Mouse (Mus musculus) liver, embryonic 14.5 days (tissue): ENCODE measurements around the gene Cebpb. TPM values are rescaled to one million over a fixed set of nuclear protein-coding genes. Genes with fewer than 3 reads are reported as not detected.

Experiments
- ATAC-seq: fragments of 200-750 bp; cut with Nextera tagmentation; 2 replicates; pipeline ENCODE4 v1.8.0; 2017; ENCODE audit warnings: moderate number of reproducible peaks, mild to moderate bottlenecking, moderate library complexity; ENCODE audit not compliant: insufficient read depth
- DNase-seq, 3 experiments: peaks; one replicate each; pipeline ENCODE4 v3.0.0-alpha.2; 2012 to 2013; ENCODE audit warnings: low read depth in 3 of 3, low spot score in 3 of 3
- H3K27ac ChIP-seq: fragments of 300-500 bp; sonication (generic); 2 replicates; pipeline ENCODE4 v1.5.1; 2014; ENCODE audit warnings: moderate library complexity, mild to moderate bottlenecking, control low read depth, inconsistent platforms
- H3K27me3 ChIP-seq: fragments of 300-500 bp; sonication (generic); 2 replicates; pipeline ENCODE4 v1.6.1; 2014; ENCODE audit warnings: mild to moderate bottlenecking, low read length, moderate library complexity; ENCODE audit not compliant: control insufficient read depth, insufficient read depth
- H3K36me3 ChIP-seq: fragments of 300-500 bp; sonication (generic); replicated peaks from 2 replicates; pipeline ENCODE4 v1.6.1; 2014; ENCODE audit warnings: low read depth; ENCODE audit not compliant: control insufficient read depth, insufficient read depth
- H3K4me1 ChIP-seq, 2 experiments: fragments of 200-500 bp in 1 of 2; fragments of 300-500 bp in 1 of 2; sonication (generic) in 1 of 2; replicated peaks; 2 replicates each; pipeline ENCODE4 v1.6.1; 2012 to 2014; ENCODE audit warnings: antibody characterized with exemption in 1 of 2, inconsistent platforms in 1 of 2, low read length in 1 of 2; ENCODE audit not compliant: control insufficient read depth in 2 of 2, insufficient read depth in 2 of 2
- H3K4me2 ChIP-seq: fragments of 300-500 bp; sonication (generic); 2 replicates; pipeline ENCODE4 v1.6.1; 2014; ENCODE audit warnings: low read depth, mild to moderate bottlenecking, control low read depth, moderate library complexity
- H3K4me3 ChIP-seq, 2 experiments: fragments of 200-500 bp in 1 of 2; fragments of 300-500 bp in 1 of 2; sonication (generic) in 1 of 2; 2 replicates each; pipeline ENCODE4 v1.5.1; 2012 to 2014; ENCODE audit warnings: low read depth in 2 of 2, low read length in 2 of 2, mild to moderate bottlenecking in 2 of 2, control low read depth in 1 of 2, inconsistent platforms in 1 of 2, moderate library complexity in 1 of 2; ENCODE audit not compliant: insufficient read depth in 1 of 2
- H3K9ac ChIP-seq: fragments of 300-500 bp; sonication (generic); replicated peaks from 2 replicates; pipeline ENCODE4 v1.6.1; 2014; ENCODE audit warnings: mild to moderate bottlenecking, control low read depth, moderate library complexity
- H3K9me3 ChIP-seq: fragments of 300-500 bp; sonication (generic); 2 replicates; pipeline ENCODE4 v1.6.1; 2016; ENCODE audit warnings: low read length, mixed read lengths; ENCODE audit not compliant: control insufficient read depth
- CTCF ChIP-seq: IDR thresholded peaks from 2 replicates; pipeline ENCODE4 v1.5.1; 2016; ENCODE audit warnings: antibody characterized with exemption, low read depth, control low read depth
- EP300 ChIP-seq: IDR thresholded peaks from 2 replicates; pipeline ENCODE4 v1.6.1; 2016; ENCODE audit warnings: antibody characterized with exemption, low read depth
- WGBS: fragments of 180-500 bp; shearing (Covaris S2); extraction: QIAGEN DNeasy Blood & Tissue Kit; methylation state at CpG from one replicate; pipeline ENCODE4 v1.1.7; 2014; ENCODE audit not compliant: insufficient replicate concordance; 5-methylcytosine and 5-hydroxymethylcytosine counted together
- microRNA-seq: library from miRNA; unstranded; fragments of <30 nt; microRNA quantifications from one replicate; pipeline ENCODE4, GENCODE M21; 2016
- polyA plus RNA-seq, 2 experiments: library from polyadenylated mRNA; depleted of rRNA in 1 of 2; stranded (reverse) in 1 of 2; unstranded in 1 of 2; fragments of >200 nt; fragmentation: Nextera tagmentation in 1 of 2; extraction: Ambion mirVana in 1 of 2; gene quantifications; 2 replicates each; pipeline versions ENCODE4 v1.2.1 to v1.2.3; 2012 to 2014

Cebpb gene
- polyA plus RNA-seq, 2 experiments, result 12.8 to 17.2 TPM

DNA sequence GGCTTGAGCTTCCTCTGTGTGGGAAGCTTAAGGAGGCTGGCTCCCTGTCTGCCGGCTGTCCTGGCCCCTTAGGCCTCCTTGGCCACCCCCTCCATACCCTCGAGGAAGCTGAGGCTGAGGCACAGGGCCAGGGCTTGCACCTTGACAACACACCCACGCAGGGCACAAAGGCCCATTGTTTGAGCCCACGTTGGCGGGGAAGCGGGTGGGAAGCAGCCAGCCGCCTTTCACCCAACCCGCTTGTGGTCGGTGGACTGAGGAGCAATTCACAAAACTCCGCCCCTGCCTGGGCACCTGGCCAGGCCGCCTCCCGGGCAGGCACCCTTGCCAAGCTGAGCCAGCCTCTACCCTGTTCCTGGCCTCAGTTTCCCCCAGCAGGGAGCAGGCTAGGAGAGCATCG is 38.4 kb downstream of the Cebpb start:
- Histone ChIP-seq H3K9ac (no peak overlapping the region), H3K27me3 (no peaks in the 10 kb centered on the region), H3K4me3 (no peak overlapping the region), H3K9me3 (no peaks in the 10 kb centered on the region), H3K27ac (no peak overlapping the region), H3K4me1 (no peaks in the 10 kb centered on the region), H3K4me2 (no peak overlapping the region), H3K36me3 (no peaks in the 10 kb centered on the region)
- DNase-seq (no peak), ATAC-seq (no peak)
- WGBS, result 56% methylated on average over 13 of the region's 13 CpGs
- TF ChIP-seq CTCF, result no peak
- TF ChIP-seq EP300, result no peak

DNA sequence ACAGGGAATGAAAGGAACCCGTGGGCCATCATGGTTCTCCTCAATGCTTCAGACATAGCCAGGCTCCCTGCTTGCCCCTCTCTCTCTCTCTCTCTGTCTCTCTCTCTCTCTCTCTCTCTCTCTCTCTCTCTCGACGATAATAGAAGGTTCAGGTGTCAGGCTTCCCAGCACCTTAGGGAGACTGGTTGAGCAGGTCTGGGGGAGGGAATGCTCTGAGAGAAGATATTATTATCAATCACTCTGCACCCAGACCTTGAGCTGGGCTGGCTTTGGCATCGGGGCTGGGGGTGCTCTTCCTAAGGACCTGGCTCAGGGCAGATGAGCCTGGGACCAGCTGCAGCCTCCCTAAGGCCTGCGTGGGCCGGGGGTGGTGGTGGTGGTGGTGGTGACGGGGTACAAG is 41.3 kb downstream of the Cebpb start:
- no peak overlapping the region for H3K4me2 ChIP-seq
- 52% methylated on average over 7 of the region's 7 CpGs for WGBS
- no peaks in the 10 kb centered on the region for H3K36me3 ChIP-seq
- H3K4me1 ChIP-seq, result no peaks in the 10 kb centered on the region
- no peak overlapping the region for H3K9ac ChIP-seq
- TF ChIP-seq EP300 (no peak), CTCF (no peak)
- no peak overlapping the region for H3K4me3 ChIP-seq
- DNase-seq, result no peak
- no peaks in the 10 kb centered on the region for H3K27me3 ChIP-seq
- H3K9me3 ChIP-seq, result no peaks in the 10 kb centered on the region
- no peak for ATAC-seq
- H3K27ac ChIP-seq, result no peak overlapping the region

GRCm38 (mm10) chr2:167731149-167731548 is 42.4 kb downstream of the Cebpb start:
- H3K4me2 ChIP-seq, result no peak overlapping the region
- DNase-seq, result no peak
- no peak for TF ChIP-seq CTCF
- no peak for TF ChIP-seq EP300
- whole genome bisulfite sequencing, result 59% methylated on average over 13 of the region's 13 CpGs
- H3K4me1 ChIP-seq, result no peaks in the 10 kb centered on the region
- no peaks in the 10 kb centered on the region for H3K9me3 ChIP-seq
- no peak overlapping the region for H3K4me3 ChIP-seq
- H3K27me3 ChIP-seq, result no peaks in the 10 kb centered on the region
- ATAC-seq, result no peak
- no peaks in the 10 kb centered on the region for H3K36me3 ChIP-seq
- H3K27ac ChIP-seq, result no peak overlapping the region
- no peak overlapping the region for H3K9ac ChIP-seq

DNA sequence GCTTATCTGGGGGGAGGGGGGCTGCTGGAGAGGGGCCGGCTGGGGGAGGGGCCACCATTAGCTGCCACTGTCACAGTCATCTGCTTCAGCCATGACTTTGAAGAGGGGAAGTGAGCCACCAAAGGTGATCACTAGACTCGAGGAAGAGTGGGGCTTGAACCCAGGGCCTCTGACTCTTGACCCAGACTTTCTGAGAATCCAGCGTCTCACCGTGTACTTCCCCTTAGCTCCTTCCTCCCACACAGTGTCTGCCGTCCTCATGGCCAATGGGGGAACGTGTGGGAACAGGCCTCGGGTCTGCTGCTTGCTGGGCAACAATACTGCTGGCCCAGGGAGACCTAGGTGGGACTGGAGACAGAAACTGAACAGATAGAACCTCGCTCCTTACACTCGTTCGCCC is 46.1 kb downstream of the Cebpb start:
- DNase-seq (no peak), ATAC-seq (no peak)
- WGBS, result 26% methylated on average over 10 of the region's 10 CpGs
- Histone ChIP-seq H3K4me2 (no peak overlapping the region), H3K4me1 (no peaks in the 10 kb centered on the region), H3K27ac (no peak overlapping the region), H3K9ac (no peak overlapping the region), H3K27me3 (no peaks in the 10 kb centered on the region), H3K9me3 (no peaks in the 10 kb centered on the region), H3K36me3 (no peaks in the 10 kb centered on the region), H3K4me3 (no peak overlapping the region)
- TF ChIP-seq CTCF, result no peak
- no peak for TF ChIP-seq EP300

- Histone ChIP-seq H3K9me3 (no peaks in the 10 kb centered on the region), H3K27me3 (no peaks in the 10 kb centered on the region), H3K4me3 (no peak overlapping the region), H3K27ac (no peak overlapping the region), H3K36me3 (no peaks in the 10 kb centered on the region), H3K4me2 (no peak overlapping the region), H3K9ac (no peak overlapping the region), H3K4me1 (no peaks in the 10 kb centered on the region)
- WGBS, result 46% methylated on average over 6 of the region's 6 CpGs
- ATAC-seq (no peak), DNase-seq (no peak)
- TF ChIP-seq CTCF, result no peak
- TF ChIP-seq EP300, result no peak
Measured at GRCm38 (mm10) chr2:167739030-167739429, 50.3 kb downstream of the Cebpb start.

Small RNAs within 50 kb of the gene (microRNA-seq; reads per million reads assigned to microRNA genes)
- gene Gm22355, result not detected

Other genes with a start within 250 kb of the Cebpb start
- 21.7 and 23.9 TPM in 2 replicates for gene Rnf114, start 196.3 kb upstream of the Cebpb start, polyA plus RNA-seq (2012; rRNA removed)
- gene Rnf114, start 196.3 kb upstream of the Cebpb start, polyA plus RNA-seq (2014; fragmentation: Nextera tagmentation; extraction: Ambion mirVana), result 25.8 and 28.4 TPM in 2 replicates
- gene Spata2, start 196.0 kb upstream of the Cebpb start, polyA plus RNA-seq (2012; rRNA removed), result 7.6 and 8.6 TPM in 2 replicates
- 6.8 and 7.5 TPM in 2 replicates for gene Spata2, start 196.0 kb upstream of the Cebpb start, polyA plus RNA-seq (2014; fragmentation: Nextera tagmentation; extraction: Ambion mirVana)
- 1.9 and 2.2 TPM in 2 replicates for gene Snai1, start 150.7 kb upstream of the Cebpb start, polyA plus RNA-seq (2012; rRNA removed)
- gene Snai1, start 150.7 kb upstream of the Cebpb start, polyA plus RNA-seq (2014; fragmentation: Nextera tagmentation; extraction: Ambion mirVana), result 1.1 and 2.0 TPM in 2 replicates
- gene Ube2v1, start 56.8 kb upstream of the Cebpb start, polyA plus RNA-seq (2012; rRNA removed), result 75.0 and 75.9 TPM in 2 replicates
- 145 and 158 TPM in 2 replicates for gene Ube2v1, start 56.8 kb upstream of the Cebpb start, polyA plus RNA-seq (2014; fragmentation: Nextera tagmentation; extraction: Ambion mirVana)
- not detected in 2 replicates for gene Gm20431, start 27.4 kb upstream of the Cebpb start, polyA plus RNA-seq (2012; rRNA removed)
- gene Gm20431, start 27.4 kb upstream of the Cebpb start, polyA plus RNA-seq (2014; fragmentation: Nextera tagmentation; extraction: Ambion mirVana), result 0.96 and 2.1 TPM in 2 replicates
- 14.6 and 15.1 TPM in 2 replicates for gene Tmem189, start 907 bp downstream of the Cebpb start, polyA plus RNA-seq (2012; rRNA removed)
- gene Tmem189, start 907 bp downstream of the Cebpb start, polyA plus RNA-seq (2014; fragmentation: Nextera tagmentation; extraction: Ambion mirVana), result 12.3 and 12.4 TPM in 2 replicates
- gene Ptpn1, start 243.1 kb downstream of the Cebpb start, polyA plus RNA-seq (2012; rRNA removed), result 8.6 and 10.0 TPM in 2 replicates
- 24.3 and 26.3 TPM in 2 replicates for gene Ptpn1, start 243.1 kb downstream of the Cebpb start, polyA plus RNA-seq (2014; fragmentation: Nextera tagmentation; extraction: Ambion mirVana)